Mouse (Mus musculus) MEL (cell line): ENCODE results near the gene Fcrlb. TPM values are rescaled to one million over a fixed set of nuclear protein-coding genes. Genes with fewer than 3 reads are reported as not detected.

Experiments
- DNase-seq: peaks from one replicate; pipeline ENCODE4 v3.0.0; 2011; ENCODE audit warnings: low read depth, low spot score
- H3K27ac ChIP-seq: 2 replicates; pipeline ENCODE4 v1.5.1; 2012; ENCODE audit warnings: low read depth, mild to moderate bottlenecking, control low read depth, low read length, moderate library complexity; ENCODE audit not compliant: control insufficient read depth
- H3K27me3 ChIP-seq, 2 experiments: fragments of 150-350 bp in 1 of 2; sonication (generic) in 1 of 2; 2 replicates each; pipeline ENCODE4 v1.6.1; 2012; ENCODE audit warnings: low read length in 2 of 2, mild to moderate bottlenecking in 2 of 2, improper control_type of control experiment in 1 of 2, moderate library complexity in 1 of 2; ENCODE audit not compliant: insufficient read depth in 2 of 2, control insufficient read depth in 1 of 2
- H3K36me3 ChIP-seq, 2 experiments: 2 replicates each; pipeline ENCODE4 v1.6.1; 2012 to 2014; ENCODE audit warnings: low read length in 2 of 2, improper control_type of control experiment in 1 of 2, inconsistent platforms in 1 of 2, mild to moderate bottlenecking in 1 of 2; ENCODE audit not compliant: insufficient read depth in 2 of 2, control insufficient read depth in 1 of 2
- H3K4me1 ChIP-seq, 2 experiments: fragments of 150-350 bp in 1 of 2; sonication (generic) in 1 of 2; 2 replicates each; pipeline ENCODE4 v1.6.1; 2012; ENCODE audit warnings: low read length in 2 of 2, improper control_type of control experiment in 1 of 2, mild to moderate bottlenecking in 1 of 2; ENCODE audit not compliant: insufficient read depth in 2 of 2, control insufficient read depth in 1 of 2
- H3K4me3 ChIP-seq, 2 experiments: fragments of 150-350 bp in 1 of 2; sonication (generic) in 1 of 2; 2 replicates each; pipeline ENCODE4 v1.5.1; 2012; ENCODE audit warnings: low read depth in 2 of 2, low read length in 2 of 2, mild to moderate bottlenecking in 2 of 2, moderate library complexity in 2 of 2, control low read depth in 1 of 2, improper control_type of control experiment in 1 of 2; ENCODE audit not compliant: control insufficient read depth in 1 of 2, insufficient read depth in 1 of 2
- H3K79me2 ChIP-seq: 2 replicates; pipeline ENCODE4 v1.6.1; 2012; ENCODE audit warnings: mild to moderate bottlenecking, low read length, moderate library complexity; ENCODE audit not compliant: control insufficient read depth, poor library complexity, insufficient read depth
- H3K9ac ChIP-seq: 2 replicates; pipeline ENCODE4 v1.6.1; 2012; ENCODE audit warnings: low read depth, mild to moderate bottlenecking, control low read depth, low read length, moderate library complexity; ENCODE audit not compliant: control insufficient read depth, poor library complexity, severe bottlenecking
- H3K9me3 ChIP-seq: fragments of 150-350 bp; sonication (generic); replicated peaks from 2 replicates; pipeline ENCODE4 v1.6.1; 2012; ENCODE audit warnings: mild to moderate bottlenecking, low read length, improper control_type of control experiment, moderate library complexity; ENCODE audit not compliant: insufficient read depth
- BHLHE40 ChIP-seq: IDR thresholded peaks from 2 replicates; pipeline ENCODE4 v1.6.1; 2012; ENCODE audit warnings: low read depth, mild to moderate bottlenecking, inconsistent platforms, low read length, improper control_type of control experiment, borderline replicate concordance
- CHD2 ChIP-seq: IDR thresholded peaks from 2 replicates; pipeline ENCODE4 v1.6.1; 2011; ENCODE audit warnings: low read length, improper control_type of control experiment
- E2F4 ChIP-seq: IDR thresholded peaks from 2 replicates; pipeline ENCODE4 v1.6.1; 2011; ENCODE audit warnings: low read depth, low read length, improper control_type of control experiment, borderline replicate concordance
- EP300 ChIP-seq, 2 experiments: IDR thresholded peaks; 2 replicates each; pipeline ENCODE4 v1.6.1; 2011; ENCODE audit warnings: improper control_type of control experiment in 2 of 2, low read length in 2 of 2, low read depth in 1 of 2, mild to moderate bottlenecking in 1 of 2
- ETS1 ChIP-seq: IDR thresholded peaks from 2 replicates; pipeline ENCODE4 v1.6.1; 2012; ENCODE audit warnings: low read depth, mild to moderate bottlenecking, inconsistent platforms, low read length, improper control_type of control experiment, moderate library complexity
- GABPA ChIP-seq: IDR thresholded peaks from 2 replicates; pipeline ENCODE4 v1.6.1; 2012; ENCODE audit warnings: low read depth, mild to moderate bottlenecking, inconsistent platforms, low read length, improper control_type of control experiment, moderate library complexity
- GATA1 ChIP-seq: IDR thresholded peaks from 2 replicates; pipeline ENCODE4 v1.6.1; 2011; ENCODE audit warnings: low read depth, low read length, improper control_type of control experiment
- HCFC1 ChIP-seq: IDR thresholded peaks from 2 replicates; pipeline ENCODE4 v1.6.1; 2012; ENCODE audit warnings: low read depth, mild to moderate bottlenecking, inconsistent platforms, low read length, improper control_type of control experiment, moderate library complexity
- JUND ChIP-seq: IDR thresholded peaks from 2 replicates; pipeline ENCODE4 v1.6.1; 2011; ENCODE audit warnings: low read depth, mild to moderate bottlenecking, improper control_type of control experiment, low read length
- MAFK ChIP-seq: IDR thresholded peaks from 2 replicates; pipeline ENCODE4 v1.6.1; 2011; ENCODE audit warnings: low read depth, mild to moderate bottlenecking, low read length, improper control_type of control experiment, borderline replicate concordance
- MAZ ChIP-seq: IDR thresholded peaks from 2 replicates; pipeline ENCODE4 v1.6.1; 2012; ENCODE audit warnings: low read depth, mild to moderate bottlenecking, inconsistent platforms, low read length, improper control_type of control experiment
- MXI1 ChIP-seq: IDR thresholded peaks from 2 replicates; pipeline ENCODE4 v1.6.1; 2011; ENCODE audit warnings: mild to moderate bottlenecking, low read depth, low read length, improper control_type of control experiment
- MYB ChIP-seq: IDR thresholded peaks from 2 replicates; pipeline ENCODE4 v1.6.1; 2011; ENCODE audit warnings: mild to moderate bottlenecking, low read depth, low read length, improper control_type of control experiment
- MYC ChIP-seq: IDR thresholded peaks from 2 replicates; pipeline ENCODE4 v1.6.1; 2011; ENCODE audit warnings: low read depth, mild to moderate bottlenecking, low read length, improper control_type of control experiment, moderate library complexity
- NELFE ChIP-seq: IDR thresholded peaks from 2 replicates; pipeline ENCODE4 v1.6.1; 2011; ENCODE audit warnings: low read depth, low read length, improper control_type of control experiment
- NRF1 ChIP-seq: IDR thresholded peaks from 2 replicates; pipeline ENCODE4 v1.6.1; 2014; ENCODE audit warnings: low read depth, mild to moderate bottlenecking, inconsistent platforms, low read length, improper control_type of control experiment, moderate library complexity; ENCODE audit not compliant: poor library complexity, insufficient read depth, severe bottlenecking
- POLR2A ChIP-seq, 2 experiments: IDR thresholded peaks; 2 replicates each; pipeline ENCODE4 v1.6.1; 2011 to 2012; ENCODE audit warnings: low read length in 2 of 2, mild to moderate bottlenecking in 2 of 2, control low read depth in 1 of 2, improper control_type of control experiment in 1 of 2, low read depth in 1 of 2, moderate library complexity in 1 of 2; ENCODE audit not compliant: control insufficient read depth in 1 of 2, insufficient read depth in 1 of 2, poor library complexity in 1 of 2
- POLR2AphosphoS2 ChIP-seq: IDR thresholded peaks from 2 replicates; pipeline ENCODE4 v1.6.1; 2011; ENCODE audit warnings: low read length, improper control_type of control experiment
- POLR2AphosphoS5 ChIP-seq: IDR thresholded peaks from 2 replicates; pipeline ENCODE4 v1.6.1; 2012; ENCODE audit warnings: low read depth, borderline replicate concordance, mild to moderate bottlenecking, inconsistent platforms, low read length, moderate library complexity, mixed read lengths
- RAD21 ChIP-seq: IDR thresholded peaks from 2 replicates; pipeline ENCODE4 v1.6.1; 2011; ENCODE audit warnings: mild to moderate bottlenecking, low read depth, low read length, improper control_type of control experiment
- RCOR1 ChIP-seq: IDR thresholded peaks from 2 replicates; pipeline ENCODE4 v1.6.1; 2012; ENCODE audit warnings: low read depth, mild to moderate bottlenecking, inconsistent platforms, low read length, improper control_type of control experiment
- SIN3A ChIP-seq: IDR thresholded peaks from 2 replicates; pipeline ENCODE4 v1.6.1; 2012; ENCODE audit warnings: low read length, improper control_type of control experiment, inconsistent platforms
- SMC3 ChIP-seq: IDR thresholded peaks from 2 replicates; pipeline ENCODE4 v1.6.1; 2011; ENCODE audit warnings: low read depth, low read length, improper control_type of control experiment
- TAL1 ChIP-seq: IDR thresholded peaks from 2 replicates; pipeline ENCODE4 v1.6.1; 2012; ENCODE audit warnings: mild to moderate bottlenecking, inconsistent platforms, low read length, moderate library complexity, mixed read lengths
- TBP ChIP-seq: IDR thresholded peaks from 2 replicates; pipeline ENCODE4 v1.8.0; 2011; ENCODE audit warnings: low read depth, low read length, improper control_type of control experiment
- TCF12 ChIP-seq: IDR thresholded peaks from 2 replicates; pipeline ENCODE4 v1.6.1; 2014; ENCODE audit warnings: low read depth, mild to moderate bottlenecking, inconsistent platforms, low read length, improper control_type of control experiment, moderate library complexity
- UBTF ChIP-seq: IDR thresholded peaks from 2 replicates; pipeline ENCODE4 v1.6.1; 2012; ENCODE audit warnings: low read depth, mild to moderate bottlenecking, inconsistent platforms, low read length, improper control_type of control experiment, moderate library complexity, borderline replicate concordance; ENCODE audit not compliant: insufficient read depth
- USF1 ChIP-seq: IDR thresholded peaks from 2 replicates; pipeline ENCODE4 v1.6.1; 2014; ENCODE audit warnings: low read depth, mild to moderate bottlenecking, inconsistent platforms, low read length, improper control_type of control experiment, moderate library complexity
- USF2 ChIP-seq, 2 experiments: IDR thresholded peaks; 2 replicates each; pipeline ENCODE4 v1.6.1; 2011 to 2012; ENCODE audit warnings: improper control_type of control experiment in 2 of 2, low read length in 2 of 2, borderline replicate concordance in 1 of 2, inconsistent platforms in 1 of 2, low read depth in 1 of 2, mild to moderate bottlenecking in 1 of 2; ENCODE audit not compliant: insufficient read depth in 1 of 2
- ZC3H11A ChIP-seq: IDR thresholded peaks from 2 replicates; pipeline ENCODE4 v1.6.1; 2012; ENCODE audit warnings: low read depth, mild to moderate bottlenecking, inconsistent platforms, low read length, improper control_type of control experiment
- polyA plus RNA-seq, 2 experiments: library from polyadenylated mRNA; stranded (reverse) in 1 of 2; unstranded in 1 of 2; fragments of >175 nt in 1 of 2; fragments of >200 nt in 1 of 2; gene quantifications; 2 replicates each; pipeline versions ENCODE4 v1.2.1 to v1.2.4; 2012; ENCODE audit warnings: low replicate concordance in 2 of 2, low read depth in 1 of 2; ENCODE audit not compliant: insufficient read length in 2 of 2, insufficient read depth in 1 of 2, missing spikeins in 1 of 2
- total RNA-seq: library from RNA; depleted of rRNA; stranded (reverse); fragments of 300-350 nt; gene quantifications from 2 replicates; pipeline ENCODE4 v1.2.3, GENCODE M21; 2012; rRNA removed

Fcrlb gene
- total RNA-seq (not detected in 2 replicates), polyA plus RNA-seq (not detected)

- no peaks in the 10 kb centered on the region for H3K36me3 ChIP-seq
- no peak for DNase-seq
- TF ChIP-seq RCOR1 (no peak), POLR2AphosphoS2 (no peak), USF2 (IDR thresholded peaks at IDR 0.05; ENCODE audit: borderline replicate concordance in 1 of 2, insufficient read depth in 1 of 2, low read depth in 1 of 2, low read length in 2 of 2) (no peak), MAZ (no peak), USF1 (no peak), MYC (no peak), RAD21 (no peak), EP300 (IDR thresholded peaks at IDR 0.05; ENCODE audit: low read depth in 1 of 2, low read length in 2 of 2) (no peak), TCF12 (no peak), TBP (no peak), UBTF (no peak), BHLHE40 (no peak), ZC3H11A (no peak), MYB (no peak), SMC3 (no peak), CHD2 (no peak), GABPA (no peak), HCFC1 (no peak)
- H3K4me3 ChIP-seq = no peak within 1 kb of the TSS
- no peaks in the 10 kb centered on the region for H3K9me3 ChIP-seq
- no peaks in the 10 kb centered on the region; a peak in 1 of 4 replicates for H3K27me3 ChIP-seq
- H3K4me1 ChIP-seq = 0 out of 4 replicates have a peak, but pooled peaks cover 0 to 2% of the 10 kb centered on the region in 2 experiments
- H3K9ac ChIP-seq = no peak within 1 kb of the TSS
- H3K79me2 ChIP-seq = no peaks in the 10 kb centered on the region
- no peak within 1 kb of the TSS for H3K27ac ChIP-seq
Observed at GRCm38 (mm10) chr1:170912891-170913615, at the start of gene Fcrlb. TSS of gene Fcrlb (minus strand) at chr1:170912941.

- H3K4me1 ChIP-seq = peaks cover 28 to 35% of the 10 kb centered on the region in 2 experiments
- peaks cover 0 to 44% of the 10 kb centered on the region in 2 experiments; a peak in 2 of 4 replicates for H3K36me3 ChIP-seq
- 0 out of 2 replicates have a peak, but pooled peaks have one; percentile 37 for TF ChIP-seq TBP
- TF ChIP-seq RAD21 = no peak
- TF ChIP-seq NRF1 = no peak
- TF ChIP-seq MYC = no peak
- no peak for TF ChIP-seq NELFE
- TF ChIP-seq E2F4 = no peak
- TF ChIP-seq SIN3A = peak; percentile 47; the same call in 1 of the 2 replicates
- TF ChIP-seq POLR2AphosphoS5 = no peak
- peak; percentile 93 for TF ChIP-seq JUND
- TF ChIP-seq ZC3H11A = no peak
- peak; percentile 92 for TF ChIP-seq GATA1
- no peak for TF ChIP-seq TAL1
- TF ChIP-seq MAFK = no peak; the same call in 1 of the 2 replicates
- TF ChIP-seq ETS1 = peak; percentile 74
- peak; percentile 36; the same call in 1 of the 2 replicates for TF ChIP-seq MXI1
- TF ChIP-seq HCFC1 = no peak
- no peak for TF ChIP-seq POLR2A (IDR thresholded peaks at IDR 0.05; ENCODE audit: control insufficient read depth in 1 of 2, insufficient read depth in 1 of 2, low read depth in 1 of 2, low read length in 2 of 2, poor library complexity in 1 of 2)
- no peak for TF ChIP-seq POLR2AphosphoS2
Observed at GRCm38 (mm10) chr1:170962301-170962700, 49.6 kb upstream of the Fcrlb start.

More at GRCm38 (mm10) chr1:170962301-170962700, 49.6 kb upstream of the Fcrlb start:
- Histone ChIP-seq H3K27ac (peak overlapping the region; percentile 82), H3K27me3 (no peaks in the 10 kb centered on the region), H3K9ac (peak overlapping the region; percentile 7; the same call in 1 of the 2 replicates), H3K79me2 (no peaks in the 10 kb centered on the region), H3K9me3 (no peaks in the 10 kb centered on the region), H3K4me3 (no peak overlapping the region)
- peak; percentile 88 for DNase-seq
